Mouse (Mus musculus) frontal cortex, adult 2 months (tissue): ENCODE data around the gene Skap1. TPM values are rescaled to one million over a fixed set of nuclear protein-coding genes. Genes with fewer than 3 reads are reported as not detected.
A peak's percentile ranks its signal among the peaks of the same experiment; 100 is the strongest.
"Not testable (repeated sequence)": the region's sequence is repeated elsewhere in the genome, so short reads cannot be mapped to it uniquely, and the experiment has no call there.

Experiments
- DNase-seq, 2 experiments: peaks; one replicate each; pipeline ENCODE4 v3.0.0; 2022; ENCODE audit warnings: low spot score in 1 of 2; ENCODE audit errors: extremely low spot score in 1 of 2
- polyA plus RNA-seq: library from polyadenylated mRNA; depleted of rRNA; stranded (reverse); fragments of >200 nt; gene quantifications from 2 replicates; pipeline ENCODE4 v1.2.3, GENCODE M21; 2012

Skap1 gene
- polyA plus RNA-seq, 1 experiment, result 3.1 TPM

GRCm38 (mm10) chr11:96772413-96772812 is 308.0 kb downstream of the Skap1 start:
- DNase-seq, result no peak

- DNase-seq, result no peak
Measured at GRCm38 (mm10) chr11:96774536-96774935, 310.1 kb downstream of the Skap1 start.

- no peak for DNase-seq
Measured at GRCm38 (mm10) chr11:96775063-96775462, 310.7 kb downstream of the Skap1 start.

- no peak for DNase-seq
Measured at GRCm38 (mm10) chr11:96775665-96776064, 311.3 kb downstream of the Skap1 start.

GRCm38 (mm10) chr11:96776068-96776467 is 311.7 kb downstream of the Skap1 start:
- DNase-seq, result no peak

GRCm38 (mm10) chr11:96776968-96777962 is 312.9 kb downstream of the Skap1 start, which contains the start of gene Snx11:
Snx11 (minus strand) TSS chr11:96777559.
- peak; percentile 99 to 100 for DNase-seq

- DNase-seq, result not testable (repeated sequence)
Measured at GRCm38 (mm10) chr11:96778061-96778627, 313.8 kb downstream of the Skap1 start.

- DNase-seq, result no peak
Measured at GRCm38 (mm10) chr11:96780306-96780705, 315.9 kb downstream of the Skap1 start.

- DNase-seq, result no peak
Measured at GRCm38 (mm10) chr11:96781425-96781824, 317.0 kb downstream of the Skap1 start.

GRCm38 (mm10) chr11:96784847-96785246 is 320.5 kb downstream of the Skap1 start:
- DNase-seq, result peak in 1 of 2 experiments; percentile 77

- no peak for DNase-seq
Measured at GRCm38 (mm10) chr11:96786731-96787450, 322.5 kb downstream of the Skap1 start.

- peak; percentile 76 to 92 for DNase-seq
Measured at GRCm38 (mm10) chr11:96788871-96789795, 324.7 kb downstream of the Skap1 start, which contains the start of gene Cbx1. Cbx1 (plus strand) TSS chr11:96789127.

GRCm38 (mm10) chr11:96789990-96790389 is 325.6 kb downstream of the Skap1 start:
- DNase-seq, result no peak

GRCm38 (mm10) chr11:96790681-96791080 is 326.3 kb downstream of the Skap1 start:
- no peak for DNase-seq

GRCm38 (mm10) chr11:96795491-96795890 is 331.1 kb downstream of the Skap1 start:
- DNase-seq, result no peak

GRCm38 (mm10) chr11:96796081-96796480 is 331.7 kb downstream of the Skap1 start:
- DNase-seq, result no peak

GRCm38 (mm10) chr11:96796586-96796985 is 332.2 kb downstream of the Skap1 start:
- no peak for DNase-seq

- DNase-seq, result no peak
Measured at GRCm38 (mm10) chr11:96799511-96799910, 335.1 kb downstream of the Skap1 start.

GRCm38 (mm10) chr11:96805606-96806005 is 341.2 kb downstream of the Skap1 start:
- no peak for DNase-seq

- DNase-seq, result no peak
Measured at GRCm38 (mm10) chr11:96808066-96808465, 343.7 kb downstream of the Skap1 start.
